Mouse (Mus musculus) left cerebral cortex, adult 2 months (tissue): ENCODE data around the gene Tbc1d23. TPM values are rescaled to one million over a fixed set of nuclear protein-coding genes. Genes with fewer than 3 reads are reported as not detected.
"Not testable (repeated sequence)": the region's sequence is repeated elsewhere in the genome, so short reads cannot be mapped to it uniquely, and the experiment has no call there.

Experiments
- DNase-seq, 2 experiments: peaks; one replicate each; pipeline ENCODE4 v3.0.0; 2021 to 2022; ENCODE audit warnings: low spot score in 2 of 2, mixed read lengths in 1 of 2; ENCODE audit errors: extremely low spot score in 1 of 2
- H3K27ac ChIP-seq: fragments of 200-600 bp; 2 replicates; pipeline ENCODE4 v1.8.1; 2022
- H3K4me3 ChIP-seq: fragments of 200-600 bp; 2 replicates; pipeline ENCODE4 v1.8.1; 2022
- CTCF ChIP-seq: fragments of 200-600 bp; IDR thresholded peaks from 2 replicates; pipeline ENCODE4 v1.8.1; 2022; ENCODE audit warnings: antibody characterized with exemption, mild to moderate bottlenecking, moderate library complexity
- intact Hi-C: fragments of 180-260 bp; cut with DNase I; formaldehyde crosslinking; loops from one replicate; pipeline ENCODE4 v1.15.1; 2025
- total RNA-seq, 2 experiments: library from RNA; stranded (reverse); gene quantifications; 2 replicates each; pipeline ENCODE4 v1.2.3; 2021

Tbc1d23 gene
- total RNA-seq, 2 experiments from 2014 or later: 45.0 to 46.1 TPM

DNA sequence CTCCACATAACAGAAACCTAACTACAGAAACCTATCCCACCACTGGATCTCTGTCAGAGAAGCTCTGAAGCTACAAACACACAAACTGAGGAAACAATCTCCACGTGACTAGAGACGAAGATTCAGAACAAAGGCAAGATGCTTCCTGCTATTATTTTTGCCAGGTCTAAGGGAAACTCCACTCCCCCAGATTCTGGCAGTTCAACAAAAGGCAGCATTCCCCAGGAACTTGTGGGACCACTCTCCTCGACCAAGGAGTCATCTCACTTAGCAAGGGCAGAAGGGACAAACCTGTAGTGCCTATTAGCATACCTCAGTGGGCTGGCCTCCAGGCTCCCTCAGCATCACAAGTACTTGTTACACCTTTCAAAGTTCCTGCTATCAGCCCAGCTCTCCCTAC is 34.0 kb downstream of the Tbc1d23 start:
- TF ChIP-seq CTCF: no peak
- no peak for DNase-seq
- intact Hi-C loops: no loop called here
- H3K27ac ChIP-seq: no peak overlapping the region
- no peak overlapping the region for H3K4me3 ChIP-seq

DNA sequence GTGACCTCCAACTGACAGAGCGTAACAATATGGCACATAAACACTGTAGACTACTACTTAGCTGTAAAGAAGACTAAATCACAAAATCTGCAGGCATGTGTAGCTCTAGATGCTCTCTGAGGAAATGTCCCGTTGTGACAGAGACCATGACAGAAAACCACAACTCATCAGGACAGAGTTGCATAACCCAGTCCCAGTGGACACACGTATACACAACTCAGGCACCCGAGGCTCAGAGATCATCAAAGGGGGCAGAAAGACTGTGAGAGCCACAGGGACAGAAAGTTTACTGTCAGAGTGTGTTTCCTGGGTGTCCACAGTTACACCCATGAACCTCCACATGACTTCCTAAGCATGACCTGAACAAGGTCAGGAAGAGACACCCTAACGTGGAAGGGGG is 34.7 kb downstream of the Tbc1d23 start:
- no peak for DNase-seq
- Histone ChIP-seq H3K27ac (no peak overlapping the region), H3K4me3 (no peak overlapping the region)
- intact Hi-C loops: no loop called here
- no peak for TF ChIP-seq CTCF

DNA sequence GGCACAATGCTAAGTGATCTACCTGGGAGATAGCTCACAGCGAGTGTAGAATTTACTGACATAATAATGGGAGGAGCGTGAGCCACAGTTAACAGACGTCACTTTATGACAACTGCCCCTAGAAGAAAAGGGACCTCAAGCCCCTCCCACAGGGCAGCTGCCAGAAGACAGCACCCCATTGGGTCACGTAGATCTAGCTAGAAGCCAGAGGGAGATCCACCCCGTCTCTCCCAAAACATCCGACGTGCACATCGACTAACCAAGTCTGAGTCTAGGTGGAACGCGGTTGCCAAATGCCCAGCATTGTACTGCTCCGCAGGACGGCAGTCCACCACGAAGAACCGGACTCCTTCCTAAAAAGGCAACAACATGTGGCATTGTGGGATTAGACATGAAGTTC is 40.1 kb downstream of the Tbc1d23 start:
- no peak for TF ChIP-seq CTCF
- Histone ChIP-seq H3K27ac (no peak overlapping the region), H3K4me3 (no peak overlapping the region)
- intact Hi-C loops: no loop called here
- no peak for DNase-seq

- Histone ChIP-seq H3K4me3 (no peak overlapping the region), H3K27ac (no peak overlapping the region)
- no peak for TF ChIP-seq CTCF
- no peak for DNase-seq
- intact Hi-C loops: no loop called here
Observed at GRCm38 (mm10) chr16:57190390-57190789, 40.9 kb downstream of the Tbc1d23 start.

DNA sequence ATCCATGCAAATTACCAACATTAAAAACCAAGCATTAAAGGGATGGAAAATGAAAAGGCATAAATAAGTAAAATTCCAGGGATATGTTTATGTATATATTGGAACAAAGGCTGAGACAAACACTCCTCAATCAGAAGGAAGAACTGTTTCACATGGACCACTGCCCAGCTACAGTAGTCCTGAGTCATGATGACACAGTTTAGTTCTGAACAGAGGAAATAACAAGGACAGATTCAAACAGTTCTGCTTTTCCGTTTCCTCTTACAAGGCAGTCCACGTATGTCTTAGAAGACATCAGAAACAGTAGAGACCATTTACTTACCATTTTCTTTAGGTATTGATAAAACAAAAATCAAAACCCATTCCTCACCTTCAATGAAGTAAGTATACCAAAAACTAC is 41.8 kb downstream of the Tbc1d23 start:
- peak overlapping the region; percentile 48; the same call in 1 of the 2 replicates for H3K27ac ChIP-seq
- no peak overlapping the region for H3K4me3 ChIP-seq
- DNase-seq: no peak
- intact Hi-C loops: loop anchor here (5.0 kb wide), 1 partner anchor 33 kb away; no protein-coding TSS in a partner anchor
- no peak for TF ChIP-seq CTCF

DNA sequence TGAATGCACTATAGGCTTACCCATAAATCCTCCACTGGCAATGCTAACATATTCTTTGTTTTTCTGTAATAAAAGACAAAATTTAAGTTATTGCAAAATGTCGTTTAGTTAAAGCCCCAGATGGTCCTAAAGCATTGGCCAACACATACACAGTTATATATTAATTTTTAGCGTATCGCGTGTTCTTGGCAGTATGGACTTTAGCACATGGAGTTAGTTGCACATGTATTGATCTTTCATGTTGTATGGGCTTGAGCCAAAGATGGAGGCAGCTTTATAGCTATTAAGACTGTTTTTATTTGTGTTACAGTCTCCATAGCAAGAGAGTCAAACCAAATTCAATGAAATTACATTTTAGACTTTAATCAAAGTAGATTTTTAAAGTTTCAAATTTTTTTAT is 44.7 kb downstream of the Tbc1d23 start:
- no peak overlapping the region for H3K27ac ChIP-seq
- intact Hi-C loops: loop anchor here (5.0 kb wide), 1 partner anchor 36 kb away; no protein-coding TSS in a partner anchor
- TF ChIP-seq CTCF: no peak
- no peak overlapping the region for H3K4me3 ChIP-seq
- DNase-seq: no peak

GRCm38 (mm10) chr16:57182037-57182436 is 49.3 kb downstream of the Tbc1d23 start:
- no peak for DNase-seq
- H3K27ac ChIP-seq: no peak overlapping the region
- H3K4me3 ChIP-seq: no peak overlapping the region
- no peak for TF ChIP-seq CTCF
- intact Hi-C loops: no loop called here

GRCm38 (mm10) chr16:57181180-57181579 is 50.1 kb downstream of the Tbc1d23 start:
- Histone ChIP-seq H3K4me3 (no peak overlapping the region), H3K27ac (no peak overlapping the region)
- no peak for TF ChIP-seq CTCF
- intact Hi-C loops: no loop called here
- peak in 1 of 2 experiments; percentile 39 for DNase-seq

DNA sequence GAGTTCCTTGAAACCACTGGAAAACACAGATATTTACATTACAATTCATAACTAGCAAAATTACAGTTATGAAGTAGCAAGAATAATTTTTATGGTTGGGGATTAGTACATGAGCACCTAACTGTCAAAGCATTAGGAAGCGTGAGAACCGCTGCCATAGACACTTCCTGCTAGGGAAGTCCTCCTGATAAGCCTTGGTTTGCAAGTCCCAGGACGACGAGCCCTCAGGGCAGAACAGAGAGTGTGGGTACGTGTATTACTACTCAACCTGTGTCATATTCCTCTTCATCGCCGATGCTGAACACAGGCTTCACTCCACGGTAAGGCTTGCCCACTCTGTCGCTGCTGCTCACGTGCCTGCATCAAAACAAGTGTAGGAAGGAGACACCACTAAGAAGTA is 53.6 kb downstream of the Tbc1d23 start:
- DNase-seq: no peak
- intact Hi-C loops: loop anchor here (1.0 kb wide), 2 partner anchors 61 to 406 kb away; no protein-coding TSS in a partner anchor
- Histone ChIP-seq H3K27ac (no peak overlapping the region), H3K4me3 (no peak overlapping the region)
- TF ChIP-seq CTCF: no peak

DNA sequence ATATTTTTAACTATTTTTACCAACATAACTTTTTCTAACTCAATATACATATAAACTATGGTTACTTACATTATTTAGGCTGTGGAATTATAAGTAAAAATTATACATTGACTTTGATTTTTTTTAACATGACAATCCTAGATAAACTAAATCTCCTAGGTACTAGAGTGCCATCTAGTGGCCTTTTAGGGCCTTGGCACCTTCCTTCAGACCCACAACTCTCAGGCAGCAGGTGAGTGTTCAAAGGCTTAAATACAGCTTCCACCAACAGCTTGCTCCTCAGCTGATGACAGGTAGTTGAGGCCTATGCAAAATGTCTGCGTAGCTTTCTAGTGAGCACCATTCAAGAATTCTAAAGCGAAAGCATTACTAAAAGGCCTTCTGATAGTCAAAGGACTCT is 54.0 kb downstream of the Tbc1d23 start:
- no peak for DNase-seq

DNA sequence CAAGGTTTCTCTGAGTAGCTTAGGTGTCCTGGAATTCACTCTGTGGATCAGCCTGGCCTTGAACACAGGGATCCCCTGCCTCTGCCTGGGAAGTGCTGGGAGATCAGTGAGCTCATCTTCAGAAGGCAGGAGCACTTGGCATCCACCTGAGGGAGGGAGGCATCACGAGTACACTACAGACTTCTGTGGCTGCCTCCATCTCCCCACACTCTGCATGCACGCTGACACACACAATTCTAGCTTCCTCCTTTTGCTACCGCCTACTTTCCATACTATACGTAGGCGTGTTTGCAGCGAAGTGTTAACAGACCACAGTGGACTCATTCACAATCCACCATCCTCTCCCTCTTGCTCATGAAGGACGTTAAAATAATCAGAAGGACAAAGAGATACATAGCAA is 55.0 kb downstream of the Tbc1d23 start:
- intact Hi-C loops: no loop called here
- DNase-seq: peak; percentile 41 to 57
- Histone ChIP-seq H3K27ac (no peak overlapping the region), H3K4me3 (no peak overlapping the region)
- no peak for TF ChIP-seq CTCF

More for the DNA sequence above, 54.0 kb downstream of the Tbc1d23 start:
- TF ChIP-seq CTCF: peak; percentile 84
- intact Hi-C loops: loop anchor here (1.0 kb wide), 2 partner anchors 61 to 406 kb away; no protein-coding TSS in a partner anchor
- Histone ChIP-seq H3K27ac (no peak overlapping the region), H3K4me3 (no peak overlapping the region)

DNA sequence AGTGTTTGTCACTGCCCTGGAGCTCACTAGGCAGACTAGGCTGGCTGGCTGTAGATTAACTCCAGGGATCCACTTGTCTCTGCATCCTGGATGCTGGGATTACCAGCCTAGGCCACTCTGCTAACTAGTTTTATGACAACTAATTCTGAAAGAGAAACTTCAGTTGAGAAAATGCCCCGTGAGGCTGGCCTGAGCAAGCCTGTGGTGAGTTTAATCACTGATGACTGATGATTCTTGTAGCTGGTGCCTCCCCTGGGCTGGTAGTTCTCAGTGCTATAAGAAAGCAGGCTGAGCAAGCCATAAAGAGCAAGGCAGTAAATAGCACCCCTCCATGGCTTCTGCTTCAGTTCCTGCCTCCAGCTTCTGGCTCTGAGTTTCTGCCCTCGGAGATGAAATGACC is 55.6 kb downstream of the Tbc1d23 start:
- Histone ChIP-seq H3K4me3 (no peak overlapping the region), H3K27ac (peak overlapping the region; percentile 18; the same call in 1 of the 2 replicates)
- no peak for TF ChIP-seq CTCF
- intact Hi-C loops: no loop called here
- no peak for DNase-seq

DNA sequence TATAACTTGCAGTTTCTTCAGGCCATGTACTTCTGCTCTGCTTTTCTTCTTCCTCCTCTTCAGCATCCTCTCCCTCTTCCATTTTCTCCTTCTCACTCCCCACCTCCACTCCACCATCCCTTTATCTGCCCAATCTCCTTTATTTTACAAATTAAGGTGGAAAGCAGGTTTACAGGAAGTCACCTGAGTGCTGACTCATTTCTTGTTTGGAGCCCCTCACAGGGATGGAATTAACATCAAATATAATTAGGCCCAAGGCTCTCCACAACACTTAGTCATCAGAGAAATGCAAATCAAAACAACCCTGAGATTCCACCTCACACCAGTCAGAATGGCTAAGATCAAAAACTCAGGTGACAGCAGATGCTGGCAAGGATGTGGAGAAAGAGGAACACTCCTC is 56.8 kb downstream of the Tbc1d23 start:
- intact Hi-C loops, DNase-seq, H3K27ac ChIP-seq, H3K4me3 ChIP-seq: not testable (repeated sequence)
